Mouse (Mus musculus): ENCODE results near the gene Mtcl1.

DNA sequence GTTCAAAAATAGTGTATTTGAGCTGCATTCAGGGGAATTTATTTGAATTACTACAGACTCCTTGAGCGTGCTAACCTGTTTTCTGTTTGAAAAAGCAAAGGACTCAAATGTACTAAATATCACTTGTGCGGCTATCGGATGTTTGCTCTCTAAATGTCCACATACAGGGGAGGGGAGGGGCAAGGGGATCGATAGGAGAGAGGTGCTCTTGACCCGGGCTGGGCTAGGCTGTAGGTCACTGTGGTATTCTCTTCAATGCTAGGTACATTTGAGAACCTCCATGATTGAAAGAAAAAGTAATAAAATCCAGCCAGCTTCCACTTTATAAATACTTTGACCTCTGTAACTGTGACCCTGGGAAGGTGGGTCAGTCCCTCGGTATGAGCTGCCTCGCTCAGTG lies 33.1 kb downstream of the Mtcl1 start:
- TF ChIP-seq GATA1 (IDR thresholded peaks at IDR 0.05; ENCODE audit: borderline replicate concordance, low read length) (no peak), FLI1 (IDR thresholded peaks at IDR 0.05; ENCODE audit: low read length) (no peak)
